Mouse (Mus musculus): ENCODE data around the gene Arhgap21. TPM values are rescaled to one million over a fixed set of nuclear protein-coding genes. Genes with fewer than 3 reads are reported as not detected.

Arhgap21 gene
- polyA plus RNA-seq, 1 experiment from 2014 or later: 39.9 TPM

DNA sequence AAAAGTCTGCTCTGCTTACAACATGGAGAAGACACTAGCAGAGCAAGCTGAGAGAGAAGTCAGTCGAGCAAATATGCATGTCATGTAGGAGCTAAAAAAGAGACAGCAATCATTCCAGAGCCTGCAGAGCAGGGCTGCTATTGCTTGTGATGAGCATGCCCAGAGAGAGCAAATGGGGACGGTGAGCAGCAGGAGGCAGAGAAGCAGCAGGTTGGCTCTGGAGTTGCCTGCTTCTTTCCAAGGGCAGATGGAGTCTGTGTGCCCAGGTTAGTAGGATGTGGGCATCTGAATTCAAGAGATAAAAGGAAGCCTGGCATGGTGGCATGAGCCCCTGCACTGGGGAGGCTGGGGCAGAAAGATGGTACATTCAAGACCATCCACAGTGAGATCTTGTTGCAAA lies 6.4 kb downstream of the Arhgap21 start:
- H3K9me3 ChIP-seq: no peaks in the 10 kb centered on the region
- H3K4me1 ChIP-seq (replicated peaks): peaks cover 68% of the 10 kb centered on the region
- no peaks in the 10 kb centered on the region for H3K27me3 ChIP-seq (ENCODE audit: insufficient read depth, poor library complexity, severe bottlenecking)
- H3K27ac ChIP-seq: no peak overlapping the region
- H3K4me3 ChIP-seq: peak overlapping the region; percentile 13; the same call in 1 of the 2 replicates
- DNase-seq (ENCODE audit: low spot score): no peak
- peaks cover 5% of the 10 kb centered on the region for H3K36me3 ChIP-seq
- 30% methylated on average over 2 of the region's 2 CpGs for WGBS

DNA sequence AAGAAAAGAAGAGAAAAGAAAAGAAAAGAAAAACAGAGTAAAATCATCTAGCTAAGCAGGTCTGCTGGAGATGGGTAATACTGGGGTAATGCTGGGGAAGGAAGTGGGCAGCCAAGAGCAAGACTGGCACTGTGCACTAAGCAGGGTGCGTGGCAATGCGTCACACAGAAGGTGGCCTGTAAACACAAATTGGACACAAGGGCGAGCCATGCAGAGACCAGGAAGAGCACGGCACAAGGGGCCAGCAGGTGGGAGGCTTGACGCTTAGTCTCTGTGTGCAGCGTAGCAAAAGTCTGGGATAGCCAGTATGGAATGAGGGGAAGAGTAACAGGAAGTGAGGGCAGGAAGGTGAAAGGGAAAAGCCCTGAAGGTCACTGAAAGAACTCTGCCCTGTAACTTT lies 6.9 kb downstream of the Arhgap21 start:
- H3K27me3 ChIP-seq (ENCODE audit: insufficient read depth, poor library complexity, severe bottlenecking): no peaks in the 10 kb centered on the region
- H3K4me1 ChIP-seq (replicated peaks): peaks cover 64% of the 10 kb centered on the region
- no peaks in the 10 kb centered on the region for H3K9me3 ChIP-seq
- 47% methylated on average over 6 of the region's 6 CpGs for WGBS
- H3K4me3 ChIP-seq: peak overlapping the region; percentile 16; the same call in 1 of the 2 replicates
- no peak overlapping the region for H3K27ac ChIP-seq
- peaks cover 5% of the 10 kb centered on the region for H3K36me3 ChIP-seq
- no peak for DNase-seq (ENCODE audit: low spot score)

DNA sequence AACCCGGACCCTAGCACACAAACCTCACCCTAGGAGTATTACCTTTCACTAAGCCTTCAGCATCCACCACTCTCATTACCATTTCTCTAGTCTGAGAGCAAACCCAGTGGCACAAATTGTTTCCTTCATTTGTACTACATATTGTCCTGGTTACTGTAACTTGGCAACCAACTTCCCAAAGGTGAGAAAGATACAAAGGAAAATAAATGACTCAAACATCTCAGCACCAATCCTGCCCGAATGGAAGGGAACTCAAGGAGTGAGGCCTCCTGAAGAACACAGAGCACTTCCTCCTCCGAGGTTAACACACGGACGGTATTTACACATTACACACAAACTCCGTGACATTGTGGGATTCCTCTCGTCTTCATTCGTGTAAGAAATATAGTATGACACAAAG lies 7.4 kb downstream of the Arhgap21 start:
- H3K27ac ChIP-seq: no peak overlapping the region
- H3K4me3 ChIP-seq: no peak overlapping the region
- peaks cover 5% of the 10 kb centered on the region for H3K36me3 ChIP-seq
- no peak for DNase-seq (ENCODE audit: low spot score)
- no peaks in the 10 kb centered on the region for H3K9me3 ChIP-seq
- 75% methylated on average over 8 of the region's 8 CpGs for WGBS
- no peaks in the 10 kb centered on the region for H3K27me3 ChIP-seq (ENCODE audit: insufficient read depth, poor library complexity, severe bottlenecking)
- H3K4me1 ChIP-seq (replicated peaks): peaks cover 60% of the 10 kb centered on the region

DNA sequence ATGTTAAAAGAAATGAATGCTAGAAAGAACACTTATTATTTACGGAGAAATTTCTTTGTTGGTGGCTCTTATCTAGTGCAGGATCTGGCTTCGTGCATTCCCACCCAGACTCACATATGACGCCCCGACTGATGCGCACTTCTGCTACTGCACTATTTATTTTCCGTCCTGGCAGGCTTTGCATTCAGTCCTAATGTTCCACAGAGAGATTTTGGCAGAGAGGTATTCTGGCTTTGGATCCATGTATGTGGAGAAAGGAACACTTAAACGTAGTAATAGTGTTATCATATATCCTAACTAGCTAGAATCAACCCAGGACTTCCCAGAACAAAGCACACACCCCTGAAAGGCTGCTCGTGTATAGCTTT lies 8.0 kb downstream of the Arhgap21 start:
- Histone ChIP-seq H3K27me3 (ENCODE audit: insufficient read depth, poor library complexity, severe bottlenecking) (no peaks in the 10 kb centered on the region), H3K4me1 (replicated peaks) (peaks cover 59% of the 10 kb centered on the region), H3K27ac (no peak overlapping the region), H3K36me3 (peaks cover 5% of the 10 kb centered on the region), H3K4me3 (no peak overlapping the region), H3K9me3 (no peaks in the 10 kb centered on the region)
- 88% methylated on average over 8 of the region's 8 CpGs for WGBS
- DNase-seq (ENCODE audit: low spot score): no peak

DNA sequence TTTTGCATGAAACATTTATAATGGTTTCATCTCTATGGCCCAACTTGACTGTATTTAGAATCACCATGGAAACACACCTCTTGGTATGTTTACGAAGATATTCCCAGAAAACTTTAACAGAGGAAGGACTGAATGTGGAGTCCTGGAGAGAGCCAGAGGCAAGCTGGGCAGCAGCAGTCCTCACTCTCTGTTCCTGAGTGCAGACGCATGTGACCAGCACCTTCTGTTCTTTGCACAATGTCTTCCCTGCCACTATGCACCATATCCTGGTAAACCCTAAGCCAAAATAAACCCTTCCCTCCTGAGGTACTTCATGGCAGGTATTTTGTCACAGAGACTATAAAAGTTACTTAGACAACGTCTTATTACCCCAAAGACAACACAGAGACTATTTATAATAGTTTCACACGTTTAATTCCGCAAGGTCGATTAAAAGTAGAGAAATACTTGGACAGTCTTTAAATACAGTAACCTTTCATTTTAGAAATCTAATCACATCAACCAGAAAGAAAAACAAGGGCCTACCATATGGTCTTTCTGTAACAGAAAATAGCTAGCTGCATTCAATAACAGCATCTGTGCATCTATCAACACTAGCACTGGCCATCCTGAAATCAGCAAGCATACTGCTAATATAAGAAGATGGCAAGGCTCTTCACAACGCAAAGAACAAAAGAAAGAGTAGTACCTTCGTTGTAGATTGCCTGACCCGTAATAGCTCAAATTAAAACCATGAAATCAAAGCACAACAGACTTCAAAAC lies 8.6 kb downstream of the Arhgap21 start:
- 83% methylated on average over 9 of the region's 9 CpGs for WGBS
- no peaks in the 10 kb centered on the region for H3K27me3 ChIP-seq (ENCODE audit: insufficient read depth, poor library complexity, severe bottlenecking)
- peaks cover 5% of the 10 kb centered on the region for H3K36me3 ChIP-seq
- no peak overlapping the region for H3K27ac ChIP-seq
- no peaks in the 10 kb centered on the region for H3K9me3 ChIP-seq
- H3K4me3 ChIP-seq: no peak overlapping the region
- no peak for DNase-seq (ENCODE audit: low spot score)
- peaks cover 54% of the 10 kb centered on the region for H3K4me1 ChIP-seq (replicated peaks)

DNA sequence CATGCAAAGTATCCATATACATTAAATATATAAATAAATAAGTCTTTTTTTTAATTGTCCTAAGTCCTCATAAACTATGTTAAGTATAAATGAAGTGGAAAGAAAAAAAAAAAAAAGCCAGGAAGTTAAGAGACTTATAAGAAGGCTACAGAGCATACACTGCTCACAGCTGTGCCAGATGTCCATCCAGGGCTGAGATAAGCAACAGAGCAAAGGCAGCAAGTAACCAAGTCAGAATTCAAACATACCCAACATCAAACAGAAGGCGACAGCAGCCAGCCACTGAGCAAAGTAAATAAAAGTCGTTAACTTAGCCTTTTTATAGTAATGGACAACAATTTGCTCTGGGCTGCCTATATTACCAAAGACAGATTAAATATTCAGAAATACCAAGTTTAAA lies 9.6 kb downstream of the Arhgap21 start:
- DNase-seq (ENCODE audit: low spot score): no peak
- H3K27me3 ChIP-seq (ENCODE audit: insufficient read depth, poor library complexity, severe bottlenecking): no peaks in the 10 kb centered on the region
- no peak overlapping the region for H3K27ac ChIP-seq
- no peaks in the 10 kb centered on the region for H3K9me3 ChIP-seq
- H3K4me3 ChIP-seq: no peak overlapping the region
- H3K36me3 ChIP-seq: peaks cover 5% of the 10 kb centered on the region
- H3K4me1 ChIP-seq (replicated peaks): peaks cover 46% of the 10 kb centered on the region
- WGBS: 79% methylated on average over 2 of the region's 2 CpGs

DNA sequence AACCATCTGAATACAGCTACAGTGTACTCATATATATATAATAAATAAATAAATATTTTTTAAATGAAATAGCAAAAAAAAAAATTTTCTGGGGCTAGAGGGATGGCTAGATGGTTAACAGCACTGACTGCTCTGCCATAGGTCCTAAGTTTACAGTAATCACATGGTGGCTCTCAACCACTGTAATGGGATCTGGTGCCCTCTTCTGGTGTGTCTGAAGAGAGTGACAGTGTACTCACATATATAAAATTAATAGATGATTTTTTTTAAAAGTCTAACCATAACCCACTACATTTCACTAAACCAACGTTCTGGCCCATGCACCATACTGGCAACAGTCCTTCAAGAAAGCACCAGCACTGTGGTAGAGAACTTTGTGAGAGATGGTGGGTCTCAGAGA lies 10.7 kb downstream of the Arhgap21 start:
- H3K27ac ChIP-seq: no peak overlapping the region
- no peak for DNase-seq (ENCODE audit: low spot score)
- peaks cover 36% of the 10 kb centered on the region for H3K4me1 ChIP-seq (replicated peaks)

DNA sequence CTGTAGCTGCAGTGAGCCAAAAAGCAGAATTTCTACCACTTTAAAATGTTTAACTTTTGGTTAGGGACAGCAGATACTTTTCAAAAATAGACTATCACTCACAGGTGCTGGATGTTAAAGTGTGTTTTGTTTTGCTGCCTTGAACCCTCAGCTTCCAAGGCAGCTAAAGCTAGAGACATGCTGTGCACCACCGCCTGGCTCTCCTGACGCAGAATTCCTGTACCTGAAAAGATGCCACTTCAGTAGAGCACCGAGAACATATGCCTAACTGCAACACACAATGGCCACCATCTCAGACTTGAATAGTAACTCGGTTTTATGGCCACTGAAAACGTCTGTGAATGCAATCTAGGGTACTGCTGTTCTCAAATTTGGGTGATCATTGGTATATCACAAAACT lies 12.0 kb downstream of the Arhgap21 start:
- Histone ChIP-seq H3K4me1 (replicated peaks) (peaks cover 23% of the 10 kb centered on the region), H3K27ac (no peak overlapping the region), H3K4me3 (no peak overlapping the region), H3K36me3 (peaks cover 5% of the 10 kb centered on the region), H3K9me3 (no peaks in the 10 kb centered on the region), H3K27me3 (ENCODE audit: insufficient read depth, poor library complexity, severe bottlenecking) (no peaks in the 10 kb centered on the region)
- no peak for DNase-seq (ENCODE audit: low spot score)
- WGBS: 83% methylated on average over 5 of the region's 5 CpGs

More for the DNA sequence above, 10.7 kb downstream of the Arhgap21 start:
- no peaks in the 10 kb centered on the region for H3K27me3 ChIP-seq (ENCODE audit: insufficient read depth, poor library complexity, severe bottlenecking)
- H3K4me3 ChIP-seq: no peak overlapping the region
- 88% methylated on average over 1 of the region's 1 CpGs for WGBS
- no peaks in the 10 kb centered on the region for H3K9me3 ChIP-seq
- peaks cover 5% of the 10 kb centered on the region for H3K36me3 ChIP-seq

GRCm38 (mm10) chr2:20955996-20956395 lies 12.7 kb downstream of the Arhgap21 start:
- no peak overlapping the region for H3K27ac ChIP-seq
- no peak for DNase-seq (ENCODE audit: low spot score)
- H3K4me1 ChIP-seq (replicated peaks): peaks cover 17% of the 10 kb centered on the region
- no peaks in the 10 kb centered on the region for H3K27me3 ChIP-seq (ENCODE audit: insufficient read depth, poor library complexity, severe bottlenecking)
- 81% methylated on average over 6 of the region's 6 CpGs for WGBS
- H3K9me3 ChIP-seq: no peaks in the 10 kb centered on the region
- H3K4me3 ChIP-seq: no peak overlapping the region
- peaks cover 5% of the 10 kb centered on the region for H3K36me3 ChIP-seq

GRCm38 (mm10) chr2:20955376-20955775 lies 13.3 kb downstream of the Arhgap21 start:
- H3K27me3 ChIP-seq (ENCODE audit: insufficient read depth, poor library complexity, severe bottlenecking): no peaks in the 10 kb centered on the region
- 83% methylated on average over 8 of the region's 8 CpGs for WGBS
- no peak overlapping the region for H3K4me3 ChIP-seq
- peaks cover 12% of the 10 kb centered on the region for H3K4me1 ChIP-seq (replicated peaks)
- H3K27ac ChIP-seq: no peak overlapping the region
- H3K36me3 ChIP-seq: peaks cover 5% of the 10 kb centered on the region
- H3K9me3 ChIP-seq: no peaks in the 10 kb centered on the region
- no peak for DNase-seq (ENCODE audit: low spot score)

- Histone ChIP-seq H3K27me3 (ENCODE audit: insufficient read depth, poor library complexity, severe bottlenecking) (no peaks in the 10 kb centered on the region), H3K36me3 (no peaks in the 10 kb centered on the region), H3K4me1 (replicated peaks) (peaks cover 5% of the 10 kb centered on the region; the same call in 1 of the 2 replicates), H3K4me3 (no peak overlapping the region), H3K27ac (no peak overlapping the region), H3K9me3 (no peaks in the 10 kb centered on the region)
- no peak for DNase-seq (ENCODE audit: low spot score)
- WGBS: 69% methylated on average over 4 of the region's 4 CpGs
Observed at GRCm38 (mm10) chr2:20952716-20953115, 16.0 kb downstream of the Arhgap21 start.

GRCm38 (mm10) chr2:20949168-20949567 lies 19.5 kb downstream of the Arhgap21 start:
- peaks cover 10% of the 10 kb centered on the region for H3K36me3 ChIP-seq
- peaks cover 11% of the 10 kb centered on the region for H3K4me1 ChIP-seq (replicated peaks)
- no peaks in the 10 kb centered on the region for H3K27me3 ChIP-seq (ENCODE audit: insufficient read depth, poor library complexity, severe bottlenecking)
- WGBS: 96% methylated on average over 3 of the region's 3 CpGs
- DNase-seq (ENCODE audit: low spot score): no peak
- no peak overlapping the region for H3K27ac ChIP-seq
- no peaks in the 10 kb centered on the region for H3K9me3 ChIP-seq
- H3K4me3 ChIP-seq: no peak overlapping the region

- H3K9me3 ChIP-seq: no peaks in the 10 kb centered on the region
- peaks cover 30% of the 10 kb centered on the region for H3K4me1 ChIP-seq (replicated peaks)
- no peak overlapping the region for H3K4me3 ChIP-seq
- DNase-seq (ENCODE audit: low spot score): no peak
- no peaks in the 10 kb centered on the region for H3K27me3 ChIP-seq (ENCODE audit: insufficient read depth, poor library complexity, severe bottlenecking)
- 76% methylated on average over 1 of the region's 1 CpGs for WGBS
- H3K27ac ChIP-seq: no peak overlapping the region
- H3K36me3 ChIP-seq: peaks cover 10% of the 10 kb centered on the region
Observed at GRCm38 (mm10) chr2:20947036-20947435, 21.6 kb downstream of the Arhgap21 start.

GRCm38 (mm10) chr2:20945596-20945995 lies 23.1 kb downstream of the Arhgap21 start:
- no peaks in the 10 kb centered on the region for H3K27me3 ChIP-seq (ENCODE audit: insufficient read depth, poor library complexity, severe bottlenecking)
- no peak overlapping the region for H3K4me3 ChIP-seq
- no peak overlapping the region for H3K27ac ChIP-seq
- DNase-seq (ENCODE audit: low spot score): no peak
- H3K36me3 ChIP-seq: peaks cover 10% of the 10 kb centered on the region
- WGBS: 91% methylated on average over 5 of the region's 5 CpGs
- H3K9me3 ChIP-seq: no peaks in the 10 kb centered on the region
- peaks cover 30% of the 10 kb centered on the region for H3K4me1 ChIP-seq (replicated peaks)
